Mouse (Mus musculus) layer of hippocampus, postnatal 36 days (tissue): ENCODE data around the gene Ankub1. TPM values are rescaled to one million over a fixed set of nuclear protein-coding genes. Genes with fewer than 3 reads are reported as not detected.
A peak's percentile ranks its signal among the peaks of the same experiment; 100 is the strongest.

Experiments used
- DNase-seq, 2 experiments: peaks; one replicate each; pipeline ENCODE4 v3.0.0; 2022
- microRNA-seq, 2 experiments: library from miRNA; unstranded; fragments of <30 nt; microRNA quantifications; one replicate each; pipeline ENCODE4 v1.2.0; 2021
- total RNA-seq, 2 experiments: library from RNA; stranded (reverse); gene quantifications; 2 replicates each; pipeline ENCODE4 v1.2.3; 2021

Ankub1 gene
- total RNA-seq, 2 experiments from 2014 or later = 1.9 to 2.1 TPM

GRCm38 (mm10) chr3:57637596-57637995, 55.0 kb downstream of the Ankub1 start:
- no peak for DNase-seq

GRCm38 (mm10) chr3:57634763-57635487, 57.7 kb downstream of the Ankub1 start:
- DNase-seq = peak; percentile 4

GRCm38 (mm10) chr3:57626954-57627513, 65.6 kb downstream of the Ankub1 start:
- no peak for DNase-seq

- DNase-seq = peak; percentile 40 to 53
Measured at GRCm38 (mm10) chr3:57625275-57625997, 67.2 kb downstream of the Ankub1 start.

GRCm38 (mm10) chr3:57619718-57620117, 72.9 kb downstream of the Ankub1 start:
- no peak for DNase-seq

- no peak for DNase-seq
Measured at GRCm38 (mm10) chr3:57615652-57616051, 76.9 kb downstream of the Ankub1 start.

- no peak for DNase-seq
Measured at GRCm38 (mm10) chr3:57612430-57612997, 80.1 kb downstream of the Ankub1 start.

- no peak for DNase-seq
Measured at GRCm38 (mm10) chr3:57611776-57612175, 80.8 kb downstream of the Ankub1 start.

Small RNAs within 50 kb of the gene (microRNA-seq; reads per million reads assigned to microRNA genes)
- 0 reads per million in 2 experiments for gene Mir6377

Other genes with a start within 250 kb of the Ankub1 start
- 10 to 100 TPM; 15.5 to 15.8 TPM for gene Wwtr1, start 116.9 kb downstream of the Ankub1 start, total RNA-seq
- 10 to 100 TPM; 20.3 to 22.6 TPM for gene Commd2, start 41.1 kb downstream of the Ankub1 start, total RNA-seq
- gene Rnf13, start 43.3 kb upstream of the Ankub1 start, total RNA-seq = 10 to 100 TPM; 90.3 to 92.1 TPM
- gene Pfn2, start 155.3 kb upstream of the Ankub1 start, total RNA-seq = 100 to 1,000 TPM; 529 to 554 TPM